In the genomic region with DNA sequence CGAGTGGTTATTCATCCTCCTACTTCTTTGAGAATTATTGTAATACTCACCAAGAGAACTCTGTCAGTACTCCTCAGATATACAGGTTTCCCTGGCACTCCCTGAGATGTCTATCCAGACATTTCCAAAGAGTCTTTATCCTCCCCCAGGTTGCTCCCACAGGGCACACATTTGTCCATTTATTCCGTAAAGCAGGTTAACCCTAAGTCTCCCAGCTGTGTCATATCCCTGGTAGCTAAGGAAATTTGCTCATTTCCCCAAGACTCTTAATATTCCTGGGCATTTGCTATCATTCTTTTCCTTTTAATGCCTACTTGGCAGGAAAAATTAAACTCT, we compare ENCODE assay signal across 8 mouse cellular contexts. TPM values are rescaled to one million over a fixed set of nuclear protein-coding genes. Genes with fewer than 3 reads are reported as not detected.
A peak's percentile ranks its signal among the peaks of the same experiment; 100 is the strongest.
DNase-seq lines count a peak whose midpoint lies in the region; ATAC-seq and TF ChIP-seq lines count a peak whose summit lies in the region.

No protein-coding gene starts in this region.

- H3K79me2 ChIP-seq in MEL (ENCODE audit: control insufficient read depth, insufficient read depth, low read length, poor library complexity): no peaks in the 10 kb centered on the region; the same call in 1 of the 2 replicates

- peak overlapping the region; percentile 81 for H3K4me2 ChIP-seq in heart, embryonic 13.5 days
- peak overlapping the region; percentile 60 for H3K4me2 ChIP-seq in hindbrain, embryonic 11.5 days (replicated peaks; ENCODE audit: low read depth, low read length)
- H3K4me2 ChIP-seq in liver, postnatal 0 days (ENCODE audit: low read depth, low read length): peak overlapping the region; percentile 68

- TF ChIP-seq EP300 in MEL (IDR thresholded peaks at IDR 0.05; ENCODE audit: low read depth in 1 of 2, low read length in 2 of 2): no peak
- TF ChIP-seq EP300 in liver, postnatal 0 days (IDR thresholded peaks at IDR 0.05; ENCODE audit: low read depth): no peak

- TF ChIP-seq RAD21 in MEL (IDR thresholded peaks at IDR 0.05; ENCODE audit: low read depth, low read length): no peak

- peak overlapping the region; percentile 78 for H3K9ac ChIP-seq in heart, embryonic 13.5 days
- H3K9ac ChIP-seq in MEL (ENCODE audit: control insufficient read depth, low read depth, low read length, poor library complexity, severe bottlenecking): peak overlapping the region; percentile 46
- peak overlapping the region; percentile 48; the same call in 1 of the 2 replicates for H3K9ac ChIP-seq in hindbrain, embryonic 11.5 days (ENCODE audit: low read depth, low read length)
- no peak overlapping the region for H3K9ac ChIP-seq in liver, postnatal 0 days (replicated peaks)

- H3K36me3 ChIP-seq in heart, embryonic 13.5 days: peaks cover 9% of the 10 kb centered on the region
- H3K36me3 ChIP-seq in MEL (ENCODE audit: control insufficient read depth in 1 of 2, insufficient read depth in 2 of 2, low read length in 2 of 2): peaks cover 0 to 16% of the 10 kb centered on the region in 2 experiments; a peak in 2 of 4 replicates
- H3K36me3 ChIP-seq in hindbrain, embryonic 11.5 days (ENCODE audit: control insufficient read depth, insufficient read depth, low read length): no peaks in the 10 kb centered on the region
- no peaks in the 10 kb centered on the region for H3K36me3 ChIP-seq in liver, postnatal 0 days (replicated peaks; ENCODE audit: insufficient read depth, low read length)

- H3K4me3 ChIP-seq in heart, embryonic 13.5 days: peak overlapping the region; percentile 53
- peak overlapping the region; percentile 55 to 66 for H3K4me3 ChIP-seq in MEL (ENCODE audit: control insufficient read depth in 1 of 2, insufficient read depth in 1 of 2, low read depth in 2 of 2, low read length in 2 of 2)
- peak overlapping the region; percentile 37; the same call in 1 of the 2 replicates for H3K4me3 ChIP-seq in hindbrain, embryonic 11.5 days (ENCODE audit: low read depth, low read length)
- no peak overlapping the region for H3K4me3 ChIP-seq in liver, postnatal 0 days (ENCODE audit: low read depth, low read length)

- no peaks in the 10 kb centered on the region for H3K27me3 ChIP-seq in heart, embryonic 13.5 days (replicated peaks)
- no peaks in the 10 kb centered on the region for H3K27me3 ChIP-seq in MEL (ENCODE audit: control insufficient read depth in 1 of 2, insufficient read depth in 2 of 2, low read length in 2 of 2)
- no peaks in the 10 kb centered on the region for H3K27me3 ChIP-seq in hindbrain, embryonic 11.5 days (ENCODE audit: control insufficient read depth, insufficient read depth, low read length)
- no peaks in the 10 kb centered on the region for H3K27me3 ChIP-seq in liver, postnatal 0 days (ENCODE audit: insufficient read depth, low read length)

- no peak for TF ChIP-seq POLR2A in MEL (IDR thresholded peaks at IDR 0.05; ENCODE audit: control insufficient read depth in 1 of 2, insufficient read depth in 1 of 2, low read depth in 1 of 2, low read length in 2 of 2, poor library complexity in 1 of 2)

- H3K4me1 ChIP-seq in heart, embryonic 13.5 days: peaks cover 8% of the 10 kb centered on the region; the same call in 1 of the 2 replicates
- H3K4me1 ChIP-seq in MEL (ENCODE audit: control insufficient read depth in 1 of 2, insufficient read depth in 2 of 2, low read length in 2 of 2): peaks cover 4 to 7% of the 10 kb centered on the region in 2 experiments
- no peaks in the 10 kb centered on the region for H3K4me1 ChIP-seq in hindbrain, embryonic 11.5 days (replicated peaks; ENCODE audit: control insufficient read depth, insufficient read depth, low read length)
- H3K4me1 ChIP-seq in liver, postnatal 0 days (ENCODE audit: insufficient read depth): 0 out of 2 replicates have a peak, but pooled peaks cover 7% of the 10 kb centered on the region

- no peak; a peak in 1 of 6 replicates for TF ChIP-seq CTCF in MEL (IDR thresholded peaks at IDR 0.05 in 2 of 3, conservative IDR thresholded peaks at IDR 0.05 in 1 of 3; ENCODE audit: control insufficient read depth in 1 of 3, insufficient read depth in 1 of 3, low read depth in 2 of 3, low read length in 3 of 3, poor library complexity in 1 of 3, severe bottlenecking in 1 of 3)
- TF ChIP-seq CTCF in liver, postnatal 0 days (IDR thresholded peaks at IDR 0.05; ENCODE audit: low read depth): no peak

- no peak overlapping the region for H3K27ac ChIP-seq in heart, embryonic 13.5 days (replicated peaks)
- H3K27ac ChIP-seq in MEL (ENCODE audit: control insufficient read depth, low read depth, low read length): peak overlapping the region; percentile 47
- no peak overlapping the region for H3K27ac ChIP-seq in hindbrain, embryonic 11.5 days (ENCODE audit: low read depth, low read length)
- no peak overlapping the region for H3K27ac ChIP-seq in liver, postnatal 0 days (ENCODE audit: low read depth)

- 19% methylated on average over 2 of the region's 2 CpGs for whole genome bisulfite sequencing in heart, embryonic 13.5 days
- WGBS in hindbrain, embryonic 11.5 days: 25% methylated on average over 2 of the region's 2 CpGs
- 23% methylated on average over 2 of the region's 2 CpGs for WGBS in liver, postnatal 0 days (ENCODE audit: insufficient replicate concordance)

- ATAC-seq in heart, embryonic 13.5 days (ENCODE audit: extremely low read depth, insufficient number of reproducible peaks, low FRiP score, low TSS enrichment): no peak
- ATAC-seq in hindbrain, embryonic 11.5 days (ENCODE audit: low FRiP score): peak; percentile 10; the same call in 1 of the 2 replicates
- no peak for ATAC-seq in liver, postnatal 0 days

- DNase-seq in heart, adult 18-20 months: no peak
- no peak for DNase-seq in MEL (ENCODE audit: low read depth, low spot score)
- DNase-seq in hindbrain, embryonic 11.5 days (ENCODE audit: low spot score): no peak
- DNase-seq in liver, postnatal 0 days: no peak
- DNase-seq in embryo, embryonic 10 days (ENCODE audit: low spot score): no peak
- no peak for DNase-seq in thymus, postnatal 4 days
- no peak for DNase-seq in right cerebral cortex, postnatal 4 days

- no peaks in the 10 kb centered on the region for H3K9me3 ChIP-seq in heart, embryonic 13.5 days
- no peaks in the 10 kb centered on the region for H3K9me3 ChIP-seq in MEL (replicated peaks; ENCODE audit: insufficient read depth, low read length)
- H3K9me3 ChIP-seq in hindbrain, embryonic 11.5 days (ENCODE audit: control insufficient read depth, low read length): no peaks in the 10 kb centered on the region
- no peaks in the 10 kb centered on the region for H3K9me3 ChIP-seq in liver, postnatal 0 days (ENCODE audit: low read length)

TF ChIP-seq in MEL, 35 proteins besides CTCF, POLR2A, EP300 and RAD21:
- TF ChIP-seq ZMIZ1 (IDR thresholded peaks at IDR 0.05; ENCODE audit: low read depth, low read length): peak; percentile 56; the same call in 1 of the 2 replicates
- no peak for TF ChIP-seq NELFE (IDR thresholded peaks at IDR 0.05; ENCODE audit: low read depth, low read length)
- no peak for TF ChIP-seq CHD2 (IDR thresholded peaks at IDR 0.05; ENCODE audit: low read length)
- peak; percentile 7; the same call in 1 of the 2 replicates for TF ChIP-seq SIN3A (IDR thresholded peaks at IDR 0.05; ENCODE audit: low read length)
- TF ChIP-seq ZC3H11A (IDR thresholded peaks at IDR 0.05; ENCODE audit: low read depth, low read length): no peak
- TF ChIP-seq MYC (IDR thresholded peaks at IDR 0.05; ENCODE audit: low read depth, low read length): no peak; the same call in 1 of the 2 replicates
- no peak for TF ChIP-seq TAL1 (IDR thresholded peaks at IDR 0.05; ENCODE audit: low read length)
- TF ChIP-seq POLR2AphosphoS5 (IDR thresholded peaks at IDR 0.05; ENCODE audit: borderline replicate concordance, low read depth, low read length): no peak
- TF ChIP-seq ETS1 (IDR thresholded peaks at IDR 0.05; ENCODE audit: low read depth, low read length): no peak
- TF ChIP-seq MXI1 (IDR thresholded peaks at IDR 0.05; ENCODE audit: low read depth, low read length): no peak
- no peak for TF ChIP-seq GABPA (IDR thresholded peaks at IDR 0.05; ENCODE audit: low read depth, low read length)

RNA-seq across cellular contexts. Expression of a gene that starts 0.3 kb away (rescaled TPM):
- polyA plus RNA-seq in heart, embryonic 13.5 days (2015; fragmentation: Nextera tagmentation; extraction: Ambion mirVana): 0.08 and 0.15 TPM in 2 replicates
- total RNA-seq in heart, adult 18-20 months (2021): under 1 TPM in 1 of 2 experiments, not detected in 1; 0.07 TPM
- total RNA-seq in MEL (2012; rRNA removed): 3.8 and 5.0 TPM in 2 replicates
- 1 to 10 TPM in 1 of 2 experiments, not detected in 1; 4.9 TPM for polyA plus RNA-seq in MEL (2012; ENCODE audit: insufficient read depth in 1 of 2, insufficient read length in 2 of 2, low read depth in 1 of 2, low replicate concordance in 2 of 2, missing spikeins in 1 of 2)
- 0.17 and 0.23 TPM in 2 replicates for polyA plus RNA-seq in hindbrain, embryonic 11.5 days (2014; fragmentation: Nextera tagmentation; extraction: Ambion mirVana)
- polyA plus RNA-seq in liver, postnatal 0 days (2015; fragmentation: Nextera tagmentation; extraction: Ambion mirVana): 0.02 and 0.13 TPM in 2 replicates
